Comparison of ENCODE assay signal across 26 mouse cellular contexts in the genomic region with DNA sequence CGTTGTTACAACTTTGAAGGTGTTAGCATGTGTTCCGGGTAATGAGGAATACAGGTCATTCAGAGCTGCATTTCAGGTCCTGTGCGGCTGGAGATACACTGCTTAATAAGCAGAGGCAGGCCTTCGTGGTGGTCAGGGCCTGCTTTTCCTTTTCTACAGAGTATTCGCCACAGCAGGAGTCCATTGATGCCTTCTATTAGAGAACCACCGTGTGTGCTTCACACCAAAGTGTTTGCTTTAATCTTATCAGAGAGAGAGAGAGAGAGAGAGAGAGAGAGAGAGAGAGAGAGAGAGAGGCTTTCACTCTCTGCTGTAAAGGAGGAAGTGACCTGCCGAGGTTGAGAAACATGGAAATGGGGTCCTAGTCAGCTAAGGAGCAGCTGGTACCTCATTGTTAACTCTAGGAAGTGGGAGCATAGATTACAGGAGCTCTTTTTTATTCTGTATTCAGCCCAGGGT. TPM values are rescaled to one million over a fixed set of nuclear protein-coding genes. Genes with fewer than 3 reads are reported as not detected.
DNase-seq lines count a peak whose midpoint lies in the region; ATAC-seq and TF ChIP-seq lines count a peak whose summit lies in the region.
"Had no signal": no experiment of that assay in that cellular context is flagged by ENCODE, and none has a peak within 500 bp of the region (broad histone marks: within the 10 kb centered on the region; RNA-seq: fewer than 3 reads in every experiment).

No protein-coding gene starts in this region.

- H3K79me2 ChIP-seq in MEL (ENCODE audit: control insufficient read depth, insufficient read depth, low read length, poor library complexity), result no peaks in the 10 kb centered on the region

- H3K4me2 ChIP-seq in forebrain, embryonic 14.5 days (ENCODE audit: low read length), result no peak overlapping the region
- no peak overlapping the region for H3K4me2 ChIP-seq in lung, embryonic 16.5 days (ENCODE audit: low read depth, low read length)
- H3K4me2 ChIP-seq: embryonic facial prominence, embryonic 12.5 days; hindbrain, embryonic 13.5 days; limb, embryonic 15.5 days; liver, embryonic 13.5 days; stomach, embryonic 15.5 days had no signal

- no peak overlapping the region for H3K27ac ChIP-seq in forebrain, embryonic 14.5 days (ENCODE audit: low read depth, low read length)
- H3K27ac ChIP-seq in forebrain, embryonic 10.5 days, result no peak overlapping the region
- H3K27ac ChIP-seq in lung, embryonic 16.5 days (ENCODE audit: low read length), result no peak overlapping the region
- H3K27ac ChIP-seq in MEL (ENCODE audit: control insufficient read depth, low read depth, low read length), result no peak overlapping the region
- H3K27ac ChIP-seq: embryonic facial prominence, embryonic 12.5 days; hindbrain, embryonic 13.5 days; limb, embryonic 10.5 days; limb, embryonic 15.5 days; liver, embryonic 13.5 days; stomach, embryonic 15.5 days had no signal

- ATAC-seq in forebrain, embryonic 14.5 days, result peak; percentile 72
- ATAC-seq in lung, embryonic 16.5 days (ENCODE audit: low read depth), result peak; percentile 23; the same call in 1 of the 2 replicates
- peak; percentile 57 for ATAC-seq in megakaryocyte progenitor cell, adult 5-6 weeks (replicated peaks; ENCODE audit: poor library complexity)
- ATAC-seq: intestine, embryonic 16.5 days; Patski had no signal

- H3K4me1 ChIP-seq in forebrain, embryonic 14.5 days (ENCODE audit: control insufficient read depth, insufficient read depth, low read length), result no peaks in the 10 kb centered on the region
- H3K4me1 ChIP-seq in forebrain, embryonic 10.5 days, result 0 out of 2 replicates have a peak, but pooled peaks cover 4% of the 10 kb centered on the region
- H3K4me1 ChIP-seq in lung, embryonic 16.5 days (replicated peaks; ENCODE audit: control insufficient read depth, insufficient read depth, low read length), result no peaks in the 10 kb centered on the region
- no peaks in the 10 kb centered on the region for H3K4me1 ChIP-seq in MEL (ENCODE audit: control insufficient read depth in 1 of 2, insufficient read depth in 2 of 2, low read length in 2 of 2)
- H3K4me1 ChIP-seq: embryonic facial prominence, embryonic 12.5 days; hindbrain, embryonic 13.5 days; limb, embryonic 10.5 days; limb, embryonic 15.5 days; liver, embryonic 13.5 days; stomach, embryonic 15.5 days had no signal

- no peak for TF ChIP-seq POLR2A in MEL (IDR thresholded peaks at IDR 0.05; ENCODE audit: control insufficient read depth in 1 of 2, insufficient read depth in 1 of 2, low read depth in 1 of 2, low read length in 2 of 2, poor library complexity in 1 of 2)

- 33% methylated on average over 7 of the region's 7 CpGs for WGBS in forebrain, embryonic 14.5 days
- 69% methylated on average over 7 of the region's 7 CpGs for WGBS in forebrain, embryonic 10.5 days
- WGBS in lung, embryonic 16.5 days, result 45% methylated on average over 7 of the region's 7 CpGs

- H3K27me3 ChIP-seq in forebrain, embryonic 14.5 days (replicated peaks; ENCODE audit: control insufficient read depth, insufficient read depth, low read length), result no peaks in the 10 kb centered on the region
- no peaks in the 10 kb centered on the region for H3K27me3 ChIP-seq in forebrain, embryonic 10.5 days (ENCODE audit: poor library complexity, severe bottlenecking)
- H3K27me3 ChIP-seq in lung, embryonic 16.5 days (ENCODE audit: control insufficient read depth, insufficient read depth, low read depth, low read length), result no peaks in the 10 kb centered on the region
- no peaks in the 10 kb centered on the region for H3K27me3 ChIP-seq in MEL (ENCODE audit: control insufficient read depth in 1 of 2, insufficient read depth in 2 of 2, low read length in 2 of 2)
- H3K27me3 ChIP-seq: embryonic facial prominence, embryonic 12.5 days; hindbrain, embryonic 13.5 days; limb, embryonic 15.5 days; liver, embryonic 13.5 days; Patski; stomach, embryonic 15.5 days had no signal

- TF ChIP-seq RAD21 in MEL (IDR thresholded peaks at IDR 0.05; ENCODE audit: low read depth, low read length), result no peak

- TF ChIP-seq CTCF in MEL (IDR thresholded peaks at IDR 0.05 in 2 of 3, conservative IDR thresholded peaks at IDR 0.05 in 1 of 3; ENCODE audit: control insufficient read depth in 1 of 3, insufficient read depth in 1 of 3, low read depth in 2 of 3, low read length in 3 of 3, poor library complexity in 1 of 3, severe bottlenecking in 1 of 3), result no peak

- DNase-seq in forebrain, embryonic 14.5 days (ENCODE audit: low spot score), result peak; percentile 58
- DNase-seq in forebrain, embryonic 10.5 days (ENCODE audit: extremely low spot score, low spot score), result no peak
- DNase-seq in lung, postnatal 10 days, result no peak
- DNase-seq in MEL (ENCODE audit: low read depth, low spot score), result peak; percentile 16
- no peak for DNase-seq in urinary bladder, postnatal 14 days (ENCODE audit: low spot score)
- DNase-seq: adrenal gland, postnatal 14 days; cerebellum, adult 11-12 months; cerebellum, adult 9-11 months; embryo, embryonic 11 days; heart, postnatal 4 days; kidney, adult 9 months; kidney, postnatal 10 days; liver, embryonic 13.5 days; retina, postnatal 1 day; right cerebral cortex, postnatal 14 days; thymus, postnatal 14 days had no signal

- H3K36me3 ChIP-seq in forebrain, embryonic 14.5 days (ENCODE audit: control insufficient read depth, insufficient read depth, low read length), result peaks cover 58% of the 10 kb centered on the region
- peaks cover 90% of the 10 kb centered on the region for H3K36me3 ChIP-seq in forebrain, embryonic 10.5 days (replicated peaks)
- H3K36me3 ChIP-seq in lung, embryonic 16.5 days (ENCODE audit: control insufficient read depth, insufficient read depth, low read length), result peaks cover 22% of the 10 kb centered on the region
- peaks cover 0 to 15% of the 10 kb centered on the region in 2 experiments; a peak in 2 of 4 replicates for H3K36me3 ChIP-seq in MEL (ENCODE audit: control insufficient read depth in 1 of 2, insufficient read depth in 2 of 2, low read length in 2 of 2)

- TF ChIP-seq EP300 in MEL (IDR thresholded peaks at IDR 0.05; ENCODE audit: low read depth in 1 of 2, low read length in 2 of 2), result no peak

- H3K4me3 ChIP-seq in forebrain, embryonic 14.5 days (ENCODE audit: low read depth, low read length), result no peak overlapping the region
- H3K4me3 ChIP-seq in forebrain, embryonic 10.5 days, result no peak overlapping the region
- H3K4me3 ChIP-seq in lung, embryonic 16.5 days (ENCODE audit: low read length), result no peak overlapping the region
- H3K4me3 ChIP-seq in MEL (ENCODE audit: control insufficient read depth in 1 of 2, insufficient read depth in 1 of 2, low read depth in 2 of 2, low read length in 2 of 2), result no peak overlapping the region
- H3K4me3 ChIP-seq: embryonic facial prominence, embryonic 12.5 days; hindbrain, embryonic 13.5 days; limb, embryonic 10.5 days; limb, embryonic 15.5 days; liver, embryonic 13.5 days; stomach, embryonic 15.5 days had no signal

- no peak overlapping the region for H3K9ac ChIP-seq in forebrain, embryonic 14.5 days (ENCODE audit: low read length)
- no peak overlapping the region for H3K9ac ChIP-seq in lung, embryonic 16.5 days (ENCODE audit: low read length)
- H3K9ac ChIP-seq in MEL (ENCODE audit: control insufficient read depth, low read depth, low read length, poor library complexity, severe bottlenecking), result no peak overlapping the region
- H3K9ac ChIP-seq: embryonic facial prominence, embryonic 12.5 days; hindbrain, embryonic 13.5 days; limb, embryonic 15.5 days; liver, embryonic 13.5 days; stomach, embryonic 15.5 days had no signal

- H3K9me3 ChIP-seq in forebrain, embryonic 14.5 days (replicated peaks; ENCODE audit: control insufficient read depth, low read length), result no peaks in the 10 kb centered on the region
- H3K9me3 ChIP-seq in forebrain, embryonic 10.5 days, result no peaks in the 10 kb centered on the region
- H3K9me3 ChIP-seq in lung, embryonic 16.5 days (ENCODE audit: control insufficient read depth, low read length), result no peaks in the 10 kb centered on the region
- H3K9me3 ChIP-seq in MEL (replicated peaks; ENCODE audit: insufficient read depth, low read length), result no peaks in the 10 kb centered on the region
- H3K9me3 ChIP-seq: embryonic facial prominence, embryonic 12.5 days; G1E; hindbrain, embryonic 13.5 days; limb, embryonic 10.5 days; limb, embryonic 15.5 days; liver, embryonic 13.5 days; stomach, embryonic 15.5 days had no signal

TF ChIP-seq in MEL, 35 proteins besides CTCF, POLR2A, EP300 and RAD21:
- TF ChIP-seq ZMIZ1 (IDR thresholded peaks at IDR 0.05; ENCODE audit: low read depth, low read length) (no peak), JUND (IDR thresholded peaks at IDR 0.05; ENCODE audit: low read depth, low read length) (peak; percentile 96)
TF ChIP-seq in MEL: peak in this region for 1.

RNA-seq across cellular contexts. Expression of a gene that starts 22.1 kb away (rescaled TPM):
- 39.4 and 44.3 TPM in 2 replicates for polyA plus RNA-seq in forebrain, embryonic 14.5 days (2014; fragmentation: Nextera tagmentation; extraction: Ambion mirVana)
- polyA plus RNA-seq in forebrain, embryonic 10.5 days (2016; fragmentation: Nextera tagmentation; extraction: Ambion mirVana), result 38.7 and 41.6 TPM in 2 replicates
- 27.7 and 28.1 TPM in 2 replicates for polyA plus RNA-seq in lung, embryonic 16.5 days (2015; fragmentation: Nextera tagmentation; extraction: Ambion mirVana)
- total RNA-seq in MEL (2012; rRNA removed), result 23.0 and 33.8 TPM in 2 replicates
- polyA plus RNA-seq in MEL (2012; ENCODE audit: insufficient read depth in 1 of 2, insufficient read length in 2 of 2, low read depth in 1 of 2, low replicate concordance in 2 of 2, missing spikeins in 1 of 2), result 10 to 100 TPM; 40.9 to 74.6 TPM
- 52.1 and 55.0 TPM in 2 replicates for total RNA-seq in megakaryocyte progenitor cell, adult 5-6 weeks (2015)
- total RNA-seq in megakaryocyte progenitor cell, adult 5-6 weeks (2017), result 58.7 and 62.1 TPM in 2 replicates

Comparison
In these comparisons a context has a peak if more than half of its experiments do, and no peak if none do; other contexts are left out.
1. DNase-seq: peak in forebrain, embryonic 14.5 days (single experiment) and MEL (single experiment); none in forebrain, embryonic 10.5 days (single experiment), lung, postnatal 10 days (single experiment) and urinary bladder, postnatal 14 days (single experiment).
2. Peak in every context shown above with its lines, with median percentiles within 50 percentile points of each other: ATAC-seq.